Mouse (Mus musculus): ENCODE measurements around the gene Apobr. TPM values are rescaled to one million over a fixed set of nuclear protein-coding genes. Genes with fewer than 3 reads are reported as not detected.

The Apobr gene
- polyA plus RNA-seq, 1 experiment from 2014 or later: 0.70 TPM

- Histone ChIP-seq H3K4me2 (ENCODE audit: low read depth, low read length) (no peak overlapping the region), H3K27me3 (ENCODE audit: control insufficient read depth, insufficient read depth, low read length) (no peaks in the 10 kb centered on the region), H3K4me1 (ENCODE audit: control insufficient read depth, insufficient read depth, low read length) (no peaks in the 10 kb centered on the region), H3K27ac (ENCODE audit: low read depth, low read length) (no peak overlapping the region), H3K9me3 (ENCODE audit: control insufficient read depth, low read length) (no peaks in the 10 kb centered on the region), H3K36me3 (ENCODE audit: control insufficient read depth, insufficient read depth, low read length) (no peaks in the 10 kb centered on the region), H3K9ac (replicated peaks; ENCODE audit: low read depth, low read length) (no peak overlapping the region), H3K4me3 (ENCODE audit: low read depth, low read length) (no peak overlapping the region)
- ATAC-seq (ENCODE audit: low read depth): no peak
- WGBS: 81% methylated on average over 3 of the region's 3 CpGs
These were observed 41.3 kb downstream of the Apobr start for GRCm38 (mm10) chr7:126625807-126626600.

GRCm38 (mm10) chr7:126628111-126628510 lies 43.4 kb downstream of the Apobr start:
- no peak overlapping the region for H3K4me3 ChIP-seq (ENCODE audit: low read depth, low read length)
- H3K36me3 ChIP-seq (ENCODE audit: control insufficient read depth, insufficient read depth, low read length): no peaks in the 10 kb centered on the region
- WGBS: 81% methylated on average over 6 of the region's 6 CpGs

GRCm38 (mm10) chr7:126629915-126630314 lies 45.2 kb downstream of the Apobr start:
- Histone ChIP-seq H3K27me3 (ENCODE audit: control insufficient read depth, insufficient read depth, low read length) (no peaks in the 10 kb centered on the region), H3K4me1 (ENCODE audit: control insufficient read depth, insufficient read depth, low read length) (no peaks in the 10 kb centered on the region), H3K27ac (ENCODE audit: low read depth, low read length) (no peak overlapping the region), H3K4me3 (ENCODE audit: low read depth, low read length) (no peak overlapping the region), H3K9ac (replicated peaks; ENCODE audit: low read depth, low read length) (no peak overlapping the region), H3K4me2 (ENCODE audit: low read depth, low read length) (no peak overlapping the region), H3K9me3 (ENCODE audit: control insufficient read depth, low read length) (no peaks in the 10 kb centered on the region), H3K36me3 (ENCODE audit: control insufficient read depth, insufficient read depth, low read length) (no peaks in the 10 kb centered on the region)
- ATAC-seq (ENCODE audit: low read depth): no peak
- 13% methylated on average over 3 of the region's 3 CpGs for WGBS

More at GRCm38 (mm10) chr7:126628111-126628510, 43.4 kb downstream of the Apobr start:
- Histone ChIP-seq H3K27ac (ENCODE audit: low read depth, low read length) (no peak overlapping the region), H3K4me1 (ENCODE audit: control insufficient read depth, insufficient read depth, low read length) (no peaks in the 10 kb centered on the region), H3K9ac (replicated peaks; ENCODE audit: low read depth, low read length) (no peak overlapping the region), H3K4me2 (ENCODE audit: low read depth, low read length) (no peak overlapping the region), H3K9me3 (ENCODE audit: control insufficient read depth, low read length) (no peaks in the 10 kb centered on the region), H3K27me3 (ENCODE audit: control insufficient read depth, insufficient read depth, low read length) (no peaks in the 10 kb centered on the region)
- no peak for ATAC-seq (ENCODE audit: low read depth)

- Histone ChIP-seq H3K36me3 (ENCODE audit: control insufficient read depth, insufficient read depth, low read length) (no peaks in the 10 kb centered on the region), H3K9me3 (ENCODE audit: control insufficient read depth, low read length) (no peaks in the 10 kb centered on the region), H3K4me2 (ENCODE audit: low read depth, low read length) (no peak within 1 kb of the TSS), H3K4me1 (ENCODE audit: control insufficient read depth, insufficient read depth, low read length) (no peaks in the 10 kb centered on the region), H3K4me3 (ENCODE audit: low read depth, low read length) (no peak within 1 kb of the TSS), H3K9ac (replicated peaks; ENCODE audit: low read depth, low read length) (no peak within 1 kb of the TSS), H3K27me3 (ENCODE audit: control insufficient read depth, insufficient read depth, low read length) (no peaks in the 10 kb centered on the region), H3K27ac (ENCODE audit: low read depth, low read length) (no peak within 1 kb of the TSS)
- no peak for ATAC-seq (ENCODE audit: low read depth)
- WGBS: 94% methylated on average over 4 of the region's 4 CpGs
These were observed 46.2 kb downstream of the Apobr start, which contains the start of gene Nupr1 for GRCm38 (mm10) chr7:126630824-126631518. TSS of gene Nupr1 (minus strand) at chr7:126630861.

GRCm38 (mm10) chr7:126632478-126632877 lies 47.7 kb downstream of the Apobr start:
- Histone ChIP-seq H3K9me3 (ENCODE audit: control insufficient read depth, low read length) (no peaks in the 10 kb centered on the region), H3K27me3 (ENCODE audit: control insufficient read depth, insufficient read depth, low read length) (no peaks in the 10 kb centered on the region), H3K27ac (ENCODE audit: low read depth, low read length) (no peak overlapping the region), H3K9ac (replicated peaks; ENCODE audit: low read depth, low read length) (no peak overlapping the region), H3K4me3 (ENCODE audit: low read depth, low read length) (no peak overlapping the region), H3K4me2 (ENCODE audit: low read depth, low read length) (no peak overlapping the region), H3K4me1 (ENCODE audit: control insufficient read depth, insufficient read depth, low read length) (no peaks in the 10 kb centered on the region), H3K36me3 (ENCODE audit: control insufficient read depth, insufficient read depth, low read length) (no peaks in the 10 kb centered on the region)
- WGBS: 85% methylated on average over 2 of the region's 2 CpGs
- ATAC-seq (ENCODE audit: low read depth): no peak

GRCm38 (mm10) chr7:126635375-126635774 lies 50.6 kb downstream of the Apobr start:
- Histone ChIP-seq H3K4me2 (ENCODE audit: low read depth, low read length) (no peak overlapping the region), H3K27me3 (ENCODE audit: control insufficient read depth, insufficient read depth, low read length) (no peaks in the 10 kb centered on the region), H3K9me3 (ENCODE audit: control insufficient read depth, low read length) (no peaks in the 10 kb centered on the region), H3K4me3 (ENCODE audit: low read depth, low read length) (no peak overlapping the region), H3K4me1 (ENCODE audit: control insufficient read depth, insufficient read depth, low read length) (no peaks in the 10 kb centered on the region), H3K27ac (ENCODE audit: low read depth, low read length) (no peak overlapping the region), H3K9ac (replicated peaks; ENCODE audit: low read depth, low read length) (no peak overlapping the region), H3K36me3 (ENCODE audit: control insufficient read depth, insufficient read depth, low read length) (no peaks in the 10 kb centered on the region)
- ATAC-seq (ENCODE audit: low read depth): no peak

GRCm38 (mm10) chr7:126636733-126637520 lies 52.2 kb downstream of the Apobr start:
- Histone ChIP-seq H3K27ac (ENCODE audit: low read depth, low read length) (no peak overlapping the region), H3K4me2 (ENCODE audit: low read depth, low read length) (no peak overlapping the region), H3K9me3 (ENCODE audit: control insufficient read depth, low read length) (no peaks in the 10 kb centered on the region), H3K36me3 (ENCODE audit: control insufficient read depth, insufficient read depth, low read length) (no peaks in the 10 kb centered on the region), H3K27me3 (ENCODE audit: control insufficient read depth, insufficient read depth, low read length) (no peaks in the 10 kb centered on the region), H3K4me3 (ENCODE audit: low read depth, low read length) (no peak overlapping the region), H3K4me1 (ENCODE audit: control insufficient read depth, insufficient read depth, low read length) (no peaks in the 10 kb centered on the region), H3K9ac (replicated peaks; ENCODE audit: low read depth, low read length) (no peak overlapping the region)
- no peak for ATAC-seq (ENCODE audit: low read depth)
- WGBS: 20% methylated on average over 4 of the region's 4 CpGs

Data from neural tube, embryonic 14.5 days (tissue).